Mouse (Mus musculus) limb, embryonic 13.5 days (tissue): ENCODE data around the gene Gnptab. TPM values are rescaled to one million over a fixed set of nuclear protein-coding genes. Genes with fewer than 3 reads are reported as not detected.

Experiments
- ATAC-seq: fragments of 200-750 bp; cut with Nextera tagmentation; 2 replicates; pipeline ENCODE4 v1.8.0; 2017; ENCODE audit warnings: low read depth, moderate number of reproducible peaks, moderate TSS enrichment; ENCODE audit not compliant: low FRiP score
- H3K27ac ChIP-seq: fragments of 300-500 bp; sonication (generic); 2 replicates; pipeline ENCODE4 v1.5.1; 2015; ENCODE audit warnings: inconsistent platforms, mild to moderate bottlenecking, moderate library complexity
- H3K27me3 ChIP-seq: fragments of 300-500 bp; sonication (generic); 2 replicates; pipeline ENCODE4 v1.6.1; 2015; ENCODE audit warnings: mild to moderate bottlenecking, inconsistent platforms
- H3K36me3 ChIP-seq: fragments of 300-500 bp; sonication (generic); 2 replicates; pipeline ENCODE4 v1.6.1; 2015; ENCODE audit warnings: inconsistent platforms, mild to moderate bottlenecking, moderate library complexity
- H3K4me1 ChIP-seq: fragments of 300-500 bp; sonication (generic); 2 replicates; pipeline ENCODE4 v1.6.1; 2015; ENCODE audit warnings: inconsistent platforms
- H3K4me2 ChIP-seq: fragments of 300-500 bp; sonication (generic); replicated peaks from 2 replicates; pipeline ENCODE4 v1.6.1; 2015; ENCODE audit warnings: inconsistent platforms, mild to moderate bottlenecking, moderate library complexity
- H3K4me3 ChIP-seq: fragments of 300-500 bp; sonication (generic); 2 replicates; pipeline ENCODE4 v1.5.1; 2015; ENCODE audit warnings: moderate library complexity, mild to moderate bottlenecking, inconsistent platforms
- H3K9ac ChIP-seq: fragments of 300-500 bp; sonication (generic); 2 replicates; pipeline ENCODE4 v1.6.1; 2015; ENCODE audit warnings: mild to moderate bottlenecking, inconsistent platforms
- H3K9me3 ChIP-seq: fragments of 300-500 bp; sonication (generic); 2 replicates; pipeline ENCODE4 v1.6.1; 2016; ENCODE audit warnings: inconsistent platforms
- WGBS: fragments of 180-500 bp; shearing (Covaris S2); methylation state at CpG from one replicate; pipeline ENCODE4 v1.1.7; 2015; 5-methylcytosine and 5-hydroxymethylcytosine counted together
- polyA plus RNA-seq: library from polyadenylated mRNA; unstranded; fragments of >200 nt; fragmentation: Nextera tagmentation; extraction: Ambion mirVana; gene quantifications from 2 replicates; pipeline ENCODE4 v1.2.1, GENCODE M21; 2015

The Gnptab gene
- polyA plus RNA-seq, 1 experiment from 2014 or later, result 8.7 TPM

- Histone ChIP-seq H3K27me3 (no peaks in the 10 kb centered on the region), H3K9me3 (no peaks in the 10 kb centered on the region), H3K4me3 (peak overlapping the region; percentile 77), H3K27ac (no peak overlapping the region), H3K36me3 (no peaks in the 10 kb centered on the region), H3K4me1 (peaks cover 25% of the 10 kb centered on the region), H3K4me2 (peak overlapping the region; percentile 81), H3K9ac (peak overlapping the region; percentile 82; the same call in 1 of the 2 replicates)
- 35% methylated on average over 14 of the region's 14 CpGs for WGBS
- ATAC-seq, result no peak
Observed at GRCm38 (mm10) chr10:88380430-88381060, 1.6 kb downstream of the Gnptab start.

GRCm38 (mm10) chr10:88381286-88381685, 2.4 kb downstream of the Gnptab start:
- peak overlapping the region; percentile 81 for H3K4me2 ChIP-seq

DNA sequence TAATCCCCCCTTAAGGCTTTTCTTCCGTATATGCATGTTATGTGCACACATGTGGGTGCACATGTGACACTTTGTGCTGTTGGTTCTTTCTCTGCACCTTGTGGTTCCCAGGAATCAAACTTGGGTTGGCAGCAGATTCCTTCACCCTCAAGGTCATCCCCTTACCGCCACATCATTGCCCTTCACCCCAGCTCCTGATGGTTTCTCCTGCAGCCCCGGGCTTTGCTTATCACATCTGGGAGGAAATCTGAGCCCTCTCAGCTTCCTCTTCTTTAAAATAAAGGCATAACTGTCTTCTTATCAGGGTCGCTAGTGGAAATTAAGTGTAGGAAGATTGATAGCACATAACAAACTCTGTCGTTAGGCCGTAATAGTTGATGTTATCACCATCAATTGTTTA, 3.1 kb downstream of the Gnptab start:
- Histone ChIP-seq H3K27me3 (no peaks in the 10 kb centered on the region), H3K36me3 (no peaks in the 10 kb centered on the region), H3K9me3 (no peaks in the 10 kb centered on the region), H3K4me2 (no peak overlapping the region), H3K9ac (no peak overlapping the region), H3K4me3 (no peak overlapping the region), H3K4me1 (peaks cover 23% of the 10 kb centered on the region), H3K27ac (no peak overlapping the region)
- ATAC-seq, result no peak
- WGBS, result 48% methylated on average over 6 of the region's 6 CpGs

More at GRCm38 (mm10) chr10:88381286-88381685, 2.4 kb downstream of the Gnptab start:
- 76% methylated on average over 4 of the region's 4 CpGs for WGBS
- Histone ChIP-seq H3K4me1 (peaks cover 25% of the 10 kb centered on the region), H3K9me3 (no peaks in the 10 kb centered on the region), H3K9ac (no peak overlapping the region), H3K27me3 (no peaks in the 10 kb centered on the region), H3K4me3 (no peak overlapping the region), H3K36me3 (no peaks in the 10 kb centered on the region), H3K27ac (no peak overlapping the region)
- ATAC-seq, result no peak

DNA sequence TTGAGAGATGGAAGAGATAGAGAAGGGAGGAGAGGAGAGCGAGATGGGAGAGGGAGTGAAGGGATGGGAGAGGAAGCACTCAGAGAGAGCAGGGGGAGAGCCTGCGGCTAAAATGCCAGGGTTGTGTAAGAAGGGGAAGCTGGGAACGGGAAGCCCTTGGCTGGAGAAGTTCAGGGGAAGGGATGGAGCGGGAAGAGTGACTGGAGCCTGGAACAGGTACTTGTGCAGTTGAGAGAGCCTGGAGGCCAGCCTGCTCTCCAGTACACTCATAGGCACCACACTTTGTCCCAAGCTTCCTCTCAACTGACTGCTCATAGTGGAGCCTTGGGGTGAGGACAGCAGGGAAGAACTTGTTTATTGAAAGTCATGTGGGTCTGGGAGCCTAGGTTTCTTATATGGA, 4.5 kb downstream of the Gnptab start:
- Histone ChIP-seq H3K4me3 (no peak overlapping the region), H3K36me3 (no peaks in the 10 kb centered on the region), H3K4me2 (no peak overlapping the region), H3K9ac (no peak overlapping the region), H3K27me3 (no peaks in the 10 kb centered on the region), H3K27ac (no peak overlapping the region), H3K9me3 (no peaks in the 10 kb centered on the region), H3K4me1 (peaks cover 23% of the 10 kb centered on the region)
- no peak for ATAC-seq
- 66% methylated on average over 4 of the region's 4 CpGs for WGBS

- H3K9me3 ChIP-seq, result no peaks in the 10 kb centered on the region
- peaks cover 23% of the 10 kb centered on the region for H3K4me1 ChIP-seq
- no peak overlapping the region for H3K27ac ChIP-seq
- no peaks in the 10 kb centered on the region for H3K36me3 ChIP-seq
- no peaks in the 10 kb centered on the region for H3K27me3 ChIP-seq
- no peak overlapping the region for H3K4me3 ChIP-seq
- no peak overlapping the region for H3K9ac ChIP-seq
- no peak overlapping the region for H3K4me2 ChIP-seq
- 47% methylated on average over 5 of the region's 5 CpGs for WGBS
- no peak for ATAC-seq
Observed at GRCm38 (mm10) chr10:88384081-88384480, 5.1 kb downstream of the Gnptab start.

DNA sequence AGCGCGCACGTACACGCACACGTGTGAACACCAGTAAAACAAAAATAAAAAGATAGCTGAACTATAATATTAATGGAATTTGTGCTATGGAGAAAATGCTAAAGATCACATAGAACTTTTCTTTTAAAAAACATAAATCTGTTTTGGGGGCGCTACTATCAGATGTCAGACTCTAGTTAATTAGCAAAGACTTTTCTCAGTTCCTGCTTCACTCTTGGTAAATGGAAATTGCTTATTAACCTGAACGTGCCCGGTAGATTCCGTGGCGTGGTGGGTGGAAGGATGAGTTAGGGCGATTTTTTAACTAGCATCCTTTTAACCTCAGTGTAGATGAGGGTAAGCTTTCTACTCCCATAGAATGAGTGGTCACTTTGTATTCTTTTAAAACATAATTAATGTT, 6.4 kb downstream of the Gnptab start:
- Histone ChIP-seq H3K4me1 (peaks cover 26% of the 10 kb centered on the region), H3K9me3 (no peaks in the 10 kb centered on the region)
- 89% methylated on average over 11 of the region's 11 CpGs for WGBS

GRCm38 (mm10) chr10:88385758-88386157, 6.8 kb downstream of the Gnptab start:
- H3K4me1 ChIP-seq, result peaks cover 25% of the 10 kb centered on the region
- H3K4me2 ChIP-seq, result no peak overlapping the region
- ATAC-seq, result no peak
- 74% methylated on average over 6 of the region's 6 CpGs for WGBS
- no peak overlapping the region for H3K27ac ChIP-seq
- no peaks in the 10 kb centered on the region for H3K9me3 ChIP-seq
- no peak overlapping the region for H3K4me3 ChIP-seq
- H3K36me3 ChIP-seq, result no peaks in the 10 kb centered on the region
- no peak overlapping the region for H3K9ac ChIP-seq
- H3K27me3 ChIP-seq, result no peaks in the 10 kb centered on the region

More for the DNA sequence above, 6.4 kb downstream of the Gnptab start:
- Histone ChIP-seq H3K27ac (no peak overlapping the region), H3K27me3 (no peaks in the 10 kb centered on the region), H3K4me2 (no peak overlapping the region), H3K9ac (no peak overlapping the region), H3K4me3 (no peak overlapping the region), H3K36me3 (no peaks in the 10 kb centered on the region)
- no peak for ATAC-seq

DNA sequence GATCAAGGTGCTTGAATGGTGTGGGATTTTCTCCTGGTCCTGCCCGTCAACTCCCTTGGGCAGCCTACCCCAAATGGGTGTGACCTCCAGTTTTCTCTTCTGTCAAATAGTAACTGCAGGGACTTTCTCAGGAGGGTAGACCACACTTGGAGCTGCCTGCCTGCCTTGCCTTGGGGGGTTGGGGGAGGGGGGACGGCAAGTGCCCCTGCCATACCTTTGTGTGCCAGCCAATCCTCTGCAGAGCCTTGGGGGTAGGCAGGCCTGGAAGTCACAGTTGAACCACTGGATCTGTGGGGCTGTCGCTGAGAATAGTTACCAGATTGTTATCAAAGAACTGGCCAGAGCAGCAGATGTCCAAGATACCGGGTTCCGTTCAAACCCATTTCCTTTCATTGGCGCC, 7.3 kb downstream of the Gnptab start:
- no peak for ATAC-seq
- Histone ChIP-seq H3K4me2 (no peak overlapping the region), H3K9ac (no peak overlapping the region), H3K36me3 (no peaks in the 10 kb centered on the region), H3K4me1 (peaks cover 20% of the 10 kb centered on the region), H3K4me3 (no peak overlapping the region), H3K27ac (no peak overlapping the region), H3K27me3 (no peaks in the 10 kb centered on the region), H3K9me3 (no peaks in the 10 kb centered on the region)
- 75% methylated on average over 6 of the region's 6 CpGs for WGBS

DNA sequence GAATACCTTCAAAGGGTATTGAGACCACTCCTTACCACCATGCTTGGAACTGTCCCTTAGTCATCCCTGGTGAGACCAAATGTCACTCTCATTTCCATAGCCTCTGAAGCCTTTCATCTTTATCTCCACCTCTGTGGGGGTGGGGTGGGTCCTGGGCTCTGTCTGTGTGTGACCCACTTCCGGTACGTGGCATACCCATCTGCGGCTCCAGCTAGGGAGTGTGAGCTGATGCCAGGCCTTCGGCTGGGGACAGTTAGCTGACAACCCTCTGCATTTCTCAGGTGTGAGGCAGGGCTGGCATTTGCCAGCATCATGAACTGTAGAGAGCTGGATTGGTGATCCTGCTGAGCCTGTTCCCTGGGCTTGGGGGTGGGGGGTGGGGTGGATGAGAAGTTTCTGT, 10.6 kb downstream of the Gnptab start:
- no peaks in the 10 kb centered on the region for H3K27me3 ChIP-seq
- peaks cover 14% of the 10 kb centered on the region for H3K4me1 ChIP-seq
- H3K4me2 ChIP-seq, result no peak overlapping the region
- H3K9me3 ChIP-seq, result no peaks in the 10 kb centered on the region
- no peak overlapping the region for H3K9ac ChIP-seq
- H3K36me3 ChIP-seq, result no peaks in the 10 kb centered on the region
- no peak overlapping the region for H3K4me3 ChIP-seq
- WGBS, result 25% methylated on average over 4 of the region's 4 CpGs
- no peak for ATAC-seq
- H3K27ac ChIP-seq, result no peak overlapping the region

DNA sequence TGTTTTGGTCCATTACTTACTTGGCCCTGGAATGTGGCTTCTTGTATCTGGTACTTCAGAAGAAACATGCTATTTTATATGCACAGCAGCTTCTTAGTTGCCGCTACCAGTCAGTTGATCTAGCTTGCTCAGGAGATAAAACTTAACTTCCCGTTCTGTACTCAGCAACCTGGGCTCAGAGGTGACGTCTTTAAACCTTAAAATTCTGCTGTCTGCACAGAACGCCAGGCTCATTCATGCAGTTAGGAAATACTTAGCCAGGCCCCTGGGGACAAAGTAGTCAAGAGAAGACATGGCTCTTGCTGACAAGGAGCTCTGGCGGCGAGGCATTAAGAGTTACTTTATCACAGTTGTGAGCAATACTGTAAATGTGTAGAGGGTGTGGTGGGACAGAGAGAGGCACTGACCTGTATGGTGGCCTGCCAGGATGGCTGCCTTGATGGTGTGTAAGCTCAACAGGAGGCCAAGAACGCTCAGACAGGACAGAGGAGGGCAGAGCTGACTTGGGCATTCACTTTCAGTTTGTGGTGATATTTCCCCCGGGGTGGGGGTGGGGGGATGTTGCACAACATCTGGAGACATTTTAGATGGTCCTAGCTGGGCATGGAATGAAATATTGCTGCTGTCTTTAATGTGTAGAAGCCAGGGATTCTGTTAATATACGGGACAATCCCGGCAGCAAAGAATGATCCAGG, 11.3 kb downstream of the Gnptab start:
- Histone ChIP-seq H3K9ac (no peak overlapping the region), H3K4me3 (no peak overlapping the region), H3K27ac (no peak overlapping the region), H3K27me3 (no peaks in the 10 kb centered on the region), H3K9me3 (no peaks in the 10 kb centered on the region), H3K36me3 (no peaks in the 10 kb centered on the region), H3K4me1 (peaks cover 14% of the 10 kb centered on the region), H3K4me2 (peak overlapping the region; percentile 17; the same call in 1 of the 2 replicates)
- WGBS, result 30% methylated on average over 10 of the region's 10 CpGs
- no peak; the same call in 1 of the 2 replicates for ATAC-seq

DNA sequence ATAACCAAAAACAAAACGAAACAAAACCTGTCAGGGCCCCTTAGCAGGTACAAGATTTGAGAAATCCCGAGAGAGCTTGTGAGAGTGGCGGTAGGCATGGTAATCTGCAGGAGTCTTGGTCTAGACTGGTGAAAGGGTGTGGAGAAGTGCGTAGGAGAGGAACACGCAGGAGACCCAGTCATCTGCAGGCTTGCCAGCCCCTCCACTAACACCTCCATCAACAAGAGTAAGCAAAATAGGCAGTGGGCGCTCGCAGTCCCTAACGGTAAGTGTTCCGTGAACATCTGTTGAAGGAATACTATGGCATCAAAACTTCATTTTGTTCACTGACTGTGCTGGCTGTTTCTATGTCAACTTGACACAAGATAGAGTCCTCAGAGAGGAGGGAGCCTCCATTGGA, 12.6 kb downstream of the Gnptab start:
- H3K36me3 ChIP-seq, result no peaks in the 10 kb centered on the region
- H3K9me3 ChIP-seq, result no peaks in the 10 kb centered on the region
- H3K4me1 ChIP-seq, result peaks cover 14% of the 10 kb centered on the region
- no peak overlapping the region for H3K27ac ChIP-seq
- H3K4me3 ChIP-seq, result no peak overlapping the region
- no peak overlapping the region for H3K9ac ChIP-seq
- H3K27me3 ChIP-seq, result no peaks in the 10 kb centered on the region
- H3K4me2 ChIP-seq, result no peak overlapping the region
- ATAC-seq, result no peak
- WGBS, result 86% methylated on average over 9 of the region's 9 CpGs

- Histone ChIP-seq H3K27ac (no peak overlapping the region), H3K27me3 (no peaks in the 10 kb centered on the region), H3K4me1 (peaks cover 14% of the 10 kb centered on the region), H3K4me2 (no peak overlapping the region), H3K9ac (no peak overlapping the region), H3K9me3 (no peaks in the 10 kb centered on the region), H3K36me3 (no peaks in the 10 kb centered on the region), H3K4me3 (no peak overlapping the region)
- ATAC-seq, result no peak
- WGBS, result 76% methylated on average over 9 of the region's 9 CpGs
Observed at GRCm38 (mm10) chr10:88392181-88392847, 13.4 kb downstream of the Gnptab start.
